Mouse (Mus musculus) intestine, postnatal 0 days (tissue): ENCODE data around the gene Elp4. TPM values are rescaled to one million over a fixed set of nuclear protein-coding genes. Genes with fewer than 3 reads are reported as not detected.

Experiments used
- ATAC-seq: fragments of 200-750 bp; cut with Nextera tagmentation; 2 replicates; pipeline ENCODE4 v1.8.0; 2017; ENCODE audit warnings: mild to moderate bottlenecking, moderate TSS enrichment, moderate library complexity
- H3K27ac ChIP-seq: fragments of 300-500 bp; sonication (generic); 2 replicates; pipeline ENCODE4 v1.5.1; 2014; ENCODE audit warnings: mild to moderate bottlenecking, low read depth, low read length, moderate library complexity
- H3K27me3 ChIP-seq: fragments of 300-500 bp; sonication (generic); replicated peaks from 2 replicates; pipeline ENCODE4 v1.6.1; 2014; ENCODE audit warnings: low read length, mixed read lengths; ENCODE audit not compliant: control insufficient read depth, insufficient read depth
- H3K36me3 ChIP-seq: fragments of 300-500 bp; sonication (generic); 2 replicates; pipeline ENCODE4 v1.6.1; 2014; ENCODE audit warnings: mild to moderate bottlenecking, moderate library complexity; ENCODE audit not compliant: control insufficient read depth, insufficient read depth
- H3K4me1 ChIP-seq: fragments of 300-500 bp; sonication (generic); replicated peaks from 2 replicates; pipeline ENCODE4 v1.6.1; 2014; ENCODE audit warnings: antibody characterized with exemption, low read length, mixed read lengths; ENCODE audit not compliant: control insufficient read depth, insufficient read depth
- H3K4me2 ChIP-seq: fragments of 300-500 bp; sonication (generic); replicated peaks from 2 replicates; pipeline ENCODE4 v1.6.1; 2014; ENCODE audit warnings: low read depth, mild to moderate bottlenecking, moderate library complexity
- H3K4me3 ChIP-seq: fragments of 300-500 bp; sonication (generic); 2 replicates; pipeline ENCODE4 v1.5.1; 2014; ENCODE audit warnings: low read depth, low read length
- H3K9ac ChIP-seq: fragments of 300-500 bp; sonication (generic); 2 replicates; pipeline ENCODE4 v1.6.1; 2014; ENCODE audit warnings: mild to moderate bottlenecking, low read depth, low read length
- H3K9me3 ChIP-seq: fragments of 300-500 bp; sonication (generic); 2 replicates; pipeline ENCODE4 v1.6.1; 2016; ENCODE audit warnings: mixed run types; ENCODE audit not compliant: control insufficient read depth
- CTCF ChIP-seq: sonication (generic); IDR thresholded peaks from 2 replicates; pipeline ENCODE4 v1.5.1; 2016; ENCODE audit warnings: low read depth, mild to moderate bottlenecking, control low read depth, antibody characterized with exemption, moderate library complexity
- WGBS: fragments of 180-500 bp; shearing (Covaris S2); extraction: QIAGEN DNeasy Blood & Tissue Kit; methylation state at CpG from one replicate; pipeline ENCODE4 v1.1.7; 2014; 5-methylcytosine and 5-hydroxymethylcytosine counted together
- polyA plus RNA-seq: library from polyadenylated mRNA; unstranded; fragments of >200 nt; fragmentation: Nextera tagmentation; extraction: Ambion mirVana; gene quantifications from 2 replicates; pipeline ENCODE4 v1.2.1, GENCODE M21; 2015

Elp4 gene
- polyA plus RNA-seq, 1 experiment from 2014 or later, result 11.2 TPM

- Histone ChIP-seq H3K9ac (no peak overlapping the region), H3K4me1 (no peaks in the 10 kb centered on the region), H3K4me3 (no peak overlapping the region), H3K27me3 (peaks cover 95% of the 10 kb centered on the region), H3K36me3 (no peaks in the 10 kb centered on the region), H3K9me3 (no peaks in the 10 kb centered on the region), H3K27ac (no peak overlapping the region), H3K4me2 (no peak overlapping the region)
- TF ChIP-seq CTCF, result no peak
- WGBS, result 5% methylated on average over 2 of the region's 2 CpGs
- no peak for ATAC-seq
Observed at GRCm38 (mm10) chr2:105679331-105679730, 225.0 kb downstream of the Elp4 start.

GRCm38 (mm10) chr2:105678880-105679321 lies 225.5 kb downstream of the Elp4 start:
- no peaks in the 10 kb centered on the region for H3K9me3 ChIP-seq
- H3K36me3 ChIP-seq, result no peaks in the 10 kb centered on the region
- peaks cover 95% of the 10 kb centered on the region for H3K27me3 ChIP-seq
- no peak overlapping the region for H3K4me3 ChIP-seq
- H3K4me1 ChIP-seq, result no peaks in the 10 kb centered on the region
- no peak for TF ChIP-seq CTCF
- H3K9ac ChIP-seq, result no peak overlapping the region
- H3K27ac ChIP-seq, result no peak overlapping the region
- no peak overlapping the region for H3K4me2 ChIP-seq
- no peak for ATAC-seq
- WGBS, result 2% methylated on average over 7 of the region's 7 CpGs

DNA sequence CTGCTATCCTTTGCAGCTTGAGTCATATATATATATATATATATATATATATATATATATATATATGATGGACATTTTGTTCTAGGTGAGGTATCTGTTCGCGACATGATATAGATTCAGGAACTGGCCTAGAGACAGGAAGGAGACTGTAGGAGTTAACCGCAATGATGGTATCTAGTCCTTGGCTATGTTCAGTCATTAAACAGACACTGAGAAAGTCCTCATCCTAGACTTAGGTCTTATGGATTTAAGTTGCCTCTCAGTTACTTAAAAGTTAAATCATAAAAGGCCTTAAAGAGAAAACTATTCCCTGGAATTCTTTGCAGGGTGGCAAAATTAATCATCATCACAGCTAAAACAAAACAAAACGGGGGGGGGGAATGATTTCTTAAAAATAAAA lies 226.1 kb downstream of the Elp4 start:
- H3K4me3 ChIP-seq, result no peak overlapping the region
- no peaks in the 10 kb centered on the region for H3K36me3 ChIP-seq
- H3K27ac ChIP-seq, result no peak overlapping the region
- TF ChIP-seq CTCF, result no peak
- no peaks in the 10 kb centered on the region for H3K4me1 ChIP-seq
- H3K9ac ChIP-seq, result no peak overlapping the region
- WGBS, result 11% methylated on average over 4 of the region's 4 CpGs
- H3K9me3 ChIP-seq, result no peaks in the 10 kb centered on the region
- no peak overlapping the region for H3K4me2 ChIP-seq
- peaks cover 97% of the 10 kb centered on the region for H3K27me3 ChIP-seq
- ATAC-seq, result no peak

DNA sequence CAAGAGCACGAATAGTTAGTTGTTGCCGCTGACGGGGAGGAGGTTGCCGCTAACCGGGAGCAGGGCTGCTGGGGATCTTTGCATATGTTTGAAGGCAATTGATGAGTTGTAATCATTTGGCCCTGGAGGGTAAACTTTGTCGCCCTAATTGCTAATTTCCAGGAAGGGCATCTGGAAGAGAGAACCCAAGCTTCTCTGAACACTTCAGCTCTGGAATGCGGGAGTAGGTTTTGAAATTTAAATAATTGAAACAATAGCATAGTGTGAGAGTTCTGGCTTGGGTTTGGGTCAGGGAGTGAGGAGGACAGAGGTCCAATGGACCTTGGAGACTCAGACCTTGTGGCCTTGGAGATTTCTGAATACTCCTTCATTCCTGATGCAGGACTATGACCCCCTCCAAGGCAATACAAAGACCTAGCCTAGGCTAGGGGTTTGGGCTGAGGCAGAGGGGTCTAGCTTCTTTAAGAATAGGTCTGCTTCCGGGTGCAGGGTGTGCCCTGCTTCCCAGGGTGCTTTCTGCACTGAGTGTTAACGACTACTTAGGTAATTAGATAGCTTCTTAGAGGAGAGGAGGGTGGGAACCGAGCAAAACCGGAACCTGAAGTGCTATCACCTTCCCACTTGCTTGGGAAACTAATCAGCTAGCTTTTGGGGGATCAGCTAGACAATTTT lies 226.8 kb downstream of the Elp4 start:
- H3K4me3 ChIP-seq, result 0 out of 2 replicates have a peak overlapping the region, but pooled peaks have one; percentile 11
- H3K9me3 ChIP-seq, result no peaks in the 10 kb centered on the region
- no peak for TF ChIP-seq CTCF
- H3K4me1 ChIP-seq, result no peaks in the 10 kb centered on the region
- H3K27ac ChIP-seq, result no peak overlapping the region
- H3K4me2 ChIP-seq, result no peak overlapping the region
- no peak for ATAC-seq
- H3K9ac ChIP-seq, result no peak overlapping the region
- H3K36me3 ChIP-seq, result no peaks in the 10 kb centered on the region
- WGBS, result 2% methylated on average over 11 of the region's 11 CpGs
- peaks cover 97% of the 10 kb centered on the region for H3K27me3 ChIP-seq

DNA sequence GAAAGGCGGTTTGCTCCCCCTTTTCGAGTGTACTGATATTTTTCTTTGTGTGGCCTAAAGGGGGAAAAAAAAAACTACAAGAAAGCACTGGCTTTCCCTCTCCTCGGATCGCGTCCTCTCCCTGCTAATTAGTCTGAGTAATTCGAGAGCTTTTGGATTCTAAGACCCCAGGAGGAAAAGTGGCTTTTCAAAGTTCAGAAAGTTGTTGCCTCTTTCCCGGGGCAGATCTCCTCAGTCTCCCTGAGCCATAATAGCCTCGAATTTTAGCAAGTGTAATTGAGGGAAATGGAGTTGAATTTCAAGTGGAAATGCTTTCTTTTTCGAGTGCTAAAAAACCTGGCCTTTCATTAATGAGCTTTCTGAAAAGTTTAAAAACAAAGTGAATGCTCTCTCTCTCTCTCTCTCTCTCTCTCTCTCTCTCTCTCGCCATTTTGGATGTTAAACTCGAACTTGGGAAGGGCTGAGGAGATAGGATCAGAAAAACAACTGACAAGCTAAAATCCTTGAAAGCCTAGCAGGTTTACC lies 227.4 kb downstream of the Elp4 start:
- Histone ChIP-seq H3K9ac (no peak overlapping the region), H3K27ac (no peak overlapping the region), H3K4me1 (no peaks in the 10 kb centered on the region), H3K9me3 (no peaks in the 10 kb centered on the region), H3K4me3 (0 out of 2 replicates have a peak overlapping the region, but pooled peaks have one; percentile 11), H3K4me2 (no peak overlapping the region), H3K36me3 (no peaks in the 10 kb centered on the region), H3K27me3 (peaks cover 97% of the 10 kb centered on the region)
- no peak for TF ChIP-seq CTCF
- ATAC-seq, result no peak
- WGBS, result 1% methylated on average over 11 of the region's 11 CpGs

DNA sequence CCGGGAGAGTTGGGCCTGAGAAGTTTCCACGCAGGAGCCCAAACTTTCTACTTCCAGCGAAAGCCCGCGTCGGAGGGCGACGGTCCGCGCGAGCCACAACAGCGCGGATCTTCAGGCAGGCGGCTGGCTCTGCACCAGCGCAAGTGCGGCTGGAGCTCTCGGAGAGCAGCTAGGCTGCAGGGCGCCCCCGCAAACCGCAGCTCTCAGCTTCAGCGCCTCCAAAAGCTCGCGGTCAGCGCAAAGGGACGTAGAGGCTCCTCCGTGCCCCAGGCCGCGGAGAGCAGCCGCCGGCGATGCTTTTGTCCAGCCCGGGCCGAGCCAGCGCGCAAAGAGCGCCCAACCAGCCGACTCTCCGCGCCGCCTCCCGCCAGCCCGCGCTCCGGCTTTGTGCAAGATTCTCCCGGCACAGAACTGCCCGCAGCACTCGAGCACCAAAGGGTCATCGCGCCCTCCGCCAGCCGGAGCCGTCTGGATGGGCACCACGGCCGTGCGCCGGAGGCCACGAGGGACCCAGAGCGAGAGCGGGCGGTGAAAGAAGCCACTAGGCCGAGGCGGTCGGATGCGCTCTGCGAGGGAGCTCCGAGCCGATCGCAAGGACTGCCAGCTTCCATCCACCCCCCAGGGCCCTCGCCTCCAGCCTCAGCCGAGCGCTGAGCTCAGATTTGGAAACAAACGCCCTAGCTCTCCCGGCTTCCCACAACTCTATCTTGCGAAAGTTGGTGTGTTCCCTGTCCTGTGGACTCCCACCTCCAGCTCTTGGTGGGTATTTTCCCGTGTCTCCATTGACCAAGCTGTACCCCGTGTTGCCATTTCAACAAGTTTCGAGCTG lies 228.1 kb downstream of the Elp4 start:
- no peak for ATAC-seq
- peaks cover 97% of the 10 kb centered on the region for H3K27me3 ChIP-seq
- no peak overlapping the region for H3K9ac ChIP-seq
- H3K9me3 ChIP-seq, result no peaks in the 10 kb centered on the region
- H3K27ac ChIP-seq, result no peak overlapping the region
- peak overlapping the region; percentile 29 for H3K4me3 ChIP-seq
- H3K4me1 ChIP-seq, result no peaks in the 10 kb centered on the region
- H3K4me2 ChIP-seq, result peak overlapping the region; percentile 58
- WGBS, result under 1% methylated on average over 76 of the region's 77 CpGs
- no peaks in the 10 kb centered on the region for H3K36me3 ChIP-seq
- TF ChIP-seq CTCF, result no peak
